Mouse (Mus musculus): Measurements from ENCODE around the gene Mctp1.
"Not testable (repeated sequence)": the region's sequence is repeated elsewhere in the genome, so short reads cannot be mapped to it uniquely, and the experiment has no call there.

Mctp1 gene

GRCm38 (mm10) chr13:76932933-76933332 is 548.6 kb downstream of the Mctp1 start:
- DNase-seq (ENCODE audit: low spot score in 2 of 2) = peak in 1 of 2 experiments; percentile 46

- DNase-seq (ENCODE audit: low spot score in 2 of 2) = peak in 1 of 2 experiments; percentile 26
Observed at GRCm38 (mm10) chr13:76949234-76949633, 564.9 kb downstream of the Mctp1 start.

DNA sequence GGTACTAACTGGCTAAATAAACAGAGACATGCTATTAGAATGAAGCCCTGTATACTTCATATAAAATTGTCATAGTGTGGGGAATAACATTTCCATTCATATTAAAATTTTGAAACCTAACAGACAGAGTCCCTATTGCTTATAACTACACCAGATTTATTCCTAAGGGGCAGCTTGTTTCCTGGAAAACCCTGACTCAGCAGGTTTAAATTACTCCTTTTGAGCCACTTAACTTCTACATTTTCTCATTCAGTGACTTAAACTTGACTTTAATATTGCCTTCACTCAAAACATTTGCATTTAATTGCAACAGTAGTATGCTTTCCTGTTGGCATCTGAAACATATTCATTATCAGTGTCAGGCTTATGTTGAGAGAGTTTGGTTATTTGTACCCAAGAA is 583.3 kb downstream of the Mctp1 start:
- no peak for DNase-seq (ENCODE audit: low spot score in 2 of 2)

DNA sequence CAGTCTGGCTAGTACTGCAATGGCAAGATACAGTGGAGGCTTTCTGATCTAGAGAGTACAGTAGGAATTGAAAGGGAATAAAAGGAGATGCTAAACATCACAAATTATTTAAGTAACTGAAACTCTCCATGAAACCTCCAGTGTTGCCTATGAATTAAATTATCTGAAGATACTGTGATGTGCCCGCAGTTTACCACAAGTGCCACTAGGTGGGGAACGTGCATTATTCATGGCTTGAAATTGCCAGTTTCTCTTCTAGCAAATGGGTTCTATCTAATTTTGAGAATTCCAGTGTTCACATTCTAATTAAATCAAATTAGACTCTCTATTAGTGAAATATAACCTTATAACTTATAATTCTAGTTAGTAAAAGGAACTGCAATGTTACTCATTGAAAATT is 585.1 kb downstream of the Mctp1 start:
- DNase-seq (ENCODE audit: low spot score in 2 of 2) = peak; percentile 46 to 68

DNA sequence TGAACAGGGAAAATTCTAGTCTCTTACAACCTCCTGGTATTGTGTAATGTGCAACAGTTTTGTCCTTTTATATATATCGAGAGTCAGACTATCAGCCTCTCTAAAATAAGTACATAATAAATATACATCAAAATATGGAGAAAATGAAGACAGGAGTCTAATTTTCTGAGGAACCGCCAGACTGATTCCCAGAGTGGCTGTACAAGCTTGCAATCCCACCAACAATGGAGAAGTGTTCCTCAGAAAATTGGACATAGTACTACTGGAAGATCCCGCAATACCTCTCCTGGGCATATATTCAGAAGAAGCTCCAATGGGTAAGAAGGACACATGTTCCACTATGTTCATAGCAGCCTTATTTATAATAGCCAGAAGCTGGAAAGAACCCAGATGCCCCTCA is 586.7 kb downstream of the Mctp1 start:
- DNase-seq (ENCODE audit: low spot score in 2 of 2) = not testable (repeated sequence)

- DNase-seq (ENCODE audit: low spot score in 2 of 2) = no peak
Observed at GRCm38 (mm10) chr13:77002628-77003027, 618.3 kb downstream of the Mctp1 start.

DNA sequence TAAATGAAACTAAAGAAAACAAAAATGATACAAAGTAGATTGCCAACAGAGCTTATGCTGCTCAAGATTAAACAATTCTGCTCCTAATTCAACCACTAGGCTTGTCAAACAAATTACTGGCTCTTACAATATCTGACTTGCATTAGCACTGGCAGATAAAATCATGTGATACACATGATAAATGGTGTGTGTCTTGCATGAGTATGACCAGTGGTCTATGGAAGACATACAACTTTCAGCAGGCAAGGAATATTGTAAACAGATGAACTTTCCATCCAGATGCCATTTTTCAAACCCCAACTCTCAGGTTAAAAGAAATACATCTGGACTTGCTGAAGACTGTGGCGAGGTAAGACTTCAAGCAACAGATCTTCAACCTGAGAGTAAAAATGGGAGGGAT is 619.3 kb downstream of the Mctp1 start:
- no peak for DNase-seq (ENCODE audit: low spot score in 2 of 2)

DNA sequence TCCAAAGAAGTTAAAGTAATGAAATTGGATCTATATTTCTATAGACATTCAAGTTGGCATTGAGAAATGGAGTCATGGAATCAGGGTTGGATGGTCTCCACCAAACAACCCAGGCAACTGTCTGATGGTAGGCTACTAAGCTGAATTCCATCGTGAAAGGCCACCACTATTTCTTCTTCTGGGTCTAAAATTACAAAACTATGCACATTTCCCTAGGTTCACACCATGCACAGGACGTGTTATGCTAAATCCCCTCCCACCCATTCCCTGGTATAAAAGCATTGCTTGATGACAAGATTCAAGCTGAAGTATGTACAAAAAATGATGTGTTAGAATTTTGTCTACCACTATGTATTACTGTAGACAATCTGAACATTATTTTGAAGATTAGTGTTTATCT is 634.5 kb downstream of the Mctp1 start:
- DNase-seq (ENCODE audit: low spot score in 2 of 2) = no peak

- no peak for DNase-seq (ENCODE audit: low spot score in 2 of 2)
Observed at GRCm38 (mm10) chr13:77029594-77029993, 645.3 kb downstream of the Mctp1 start.

DNA sequence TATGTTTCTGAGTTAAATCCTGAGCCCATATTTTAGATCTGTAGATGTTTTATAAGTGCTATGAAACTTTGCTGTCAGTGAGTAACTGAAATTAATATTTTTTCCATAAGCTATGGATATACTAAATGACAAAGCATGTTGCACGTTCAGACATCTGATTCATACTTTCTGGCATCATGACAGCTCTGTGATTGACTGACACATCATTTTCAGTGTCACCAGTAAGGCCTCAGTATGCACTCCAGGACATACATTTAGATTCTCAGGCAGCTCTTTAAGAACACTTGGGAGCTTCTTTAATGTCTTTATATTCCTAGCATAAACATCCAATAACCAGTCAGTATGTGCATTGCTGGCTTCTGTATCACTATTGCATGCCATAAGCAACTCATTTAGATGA is 659.0 kb downstream of the Mctp1 start:
- DNase-seq (ENCODE audit: low spot score in 2 of 2) = no peak

GRCm38 (mm10) chr13:77045375-77045774 is 661.0 kb downstream of the Mctp1 start:
- no peak for DNase-seq (ENCODE audit: low spot score in 2 of 2)

DNA sequence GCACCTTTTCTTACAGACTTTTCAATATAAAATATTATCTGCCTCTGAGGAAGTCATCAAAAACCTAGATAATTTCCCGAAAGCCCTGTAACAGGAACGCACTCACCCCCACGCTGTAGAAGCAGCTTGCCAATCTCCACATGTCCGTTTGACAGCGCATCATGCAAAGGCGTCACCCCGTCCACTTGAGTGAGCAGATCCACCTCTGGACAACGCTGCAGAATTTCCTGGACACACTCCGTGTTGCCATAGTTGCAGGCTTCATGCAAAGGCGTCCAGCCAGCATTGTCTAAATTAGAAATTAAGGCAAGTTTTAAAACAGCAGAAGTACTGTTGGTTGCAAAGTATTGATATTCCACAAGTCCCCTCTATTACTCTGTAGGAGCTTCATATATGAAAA is 662.1 kb downstream of the Mctp1 start:
- DNase-seq (ENCODE audit: low spot score in 2 of 2) = peak; percentile 12 to 20

DNA sequence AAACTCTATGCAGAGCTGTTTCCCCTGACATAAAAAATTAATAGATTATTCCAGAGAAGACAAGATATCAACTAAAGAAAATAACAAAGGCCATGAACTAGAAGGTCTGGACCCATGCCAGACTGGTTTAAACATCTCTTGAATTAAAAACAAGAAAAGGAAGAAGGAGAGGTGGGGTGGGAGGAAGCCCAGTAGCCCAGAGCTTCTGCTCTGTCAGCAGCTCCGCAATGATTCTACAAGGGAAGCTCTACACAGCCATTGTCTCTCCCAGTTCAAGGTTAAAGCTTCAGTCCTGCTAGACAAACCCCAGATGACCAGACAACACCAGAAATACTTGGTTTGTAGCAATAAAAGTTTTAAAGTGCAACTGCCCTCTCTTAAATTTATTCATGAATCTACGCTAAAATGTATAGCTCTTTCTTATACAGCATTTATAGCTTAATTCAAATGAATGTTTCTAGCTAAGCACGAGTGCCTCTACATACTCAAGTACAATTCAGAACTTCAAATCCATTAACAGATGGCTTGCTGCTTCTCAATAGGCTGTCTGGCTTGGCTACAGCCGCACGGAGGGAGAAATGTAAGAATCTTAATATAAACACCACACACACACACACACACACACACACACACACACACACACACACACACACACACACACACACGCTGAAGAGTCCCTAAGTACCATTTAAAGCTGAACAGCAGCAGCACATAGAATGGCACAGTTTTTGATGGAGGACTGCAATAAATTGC is 663.0 kb downstream of the Mctp1 start:
- DNase-seq (ENCODE audit: low spot score in 2 of 2) = peak; percentile 8 to 23

DNA sequence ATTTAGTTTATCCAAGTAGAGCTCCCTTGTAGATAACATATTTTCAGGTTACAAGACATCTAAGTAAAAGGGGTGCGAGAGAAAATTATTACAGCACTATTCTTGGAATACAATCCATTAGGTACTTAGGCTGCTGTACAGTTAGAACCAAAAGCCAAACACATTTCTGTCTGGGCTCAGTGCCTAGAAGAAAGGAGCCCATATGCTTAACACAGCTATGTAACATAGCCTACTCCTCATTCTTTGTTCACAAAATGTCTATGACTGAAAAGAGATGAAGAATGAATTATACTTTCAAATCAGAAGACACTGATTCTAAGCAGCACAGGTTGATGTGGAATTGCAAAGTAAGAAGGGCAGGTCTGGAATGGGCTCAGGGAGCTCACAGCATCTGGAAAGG is 664.1 kb downstream of the Mctp1 start:
- peak; percentile 38 to 80 for DNase-seq (ENCODE audit: low spot score in 2 of 2)

- no peak for DNase-seq (ENCODE audit: low spot score in 2 of 2)
Observed at GRCm38 (mm10) chr13:77049736-77050135, 665.4 kb downstream of the Mctp1 start.

DNA sequence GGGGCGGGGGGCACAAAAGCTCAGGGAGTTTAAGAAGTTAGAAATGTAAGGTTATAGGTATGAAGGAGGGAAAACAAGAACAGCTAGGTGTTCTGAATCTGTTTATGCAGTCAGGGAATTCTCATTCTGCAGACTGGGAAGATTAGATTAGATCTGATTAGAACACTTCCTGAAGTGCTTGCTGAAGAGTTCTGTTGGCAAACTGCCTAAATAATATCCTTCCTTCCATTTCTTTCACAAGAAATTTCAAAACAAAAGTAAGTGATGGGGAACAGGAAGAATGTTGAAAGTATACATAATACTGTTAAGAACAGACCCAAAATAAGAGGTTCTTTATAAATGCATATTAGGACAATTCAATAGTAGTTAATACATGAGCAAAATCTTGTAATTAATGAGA is 678.9 kb downstream of the Mctp1 start:
- DNase-seq (ENCODE audit: low spot score in 2 of 2) = no peak

DNA sequence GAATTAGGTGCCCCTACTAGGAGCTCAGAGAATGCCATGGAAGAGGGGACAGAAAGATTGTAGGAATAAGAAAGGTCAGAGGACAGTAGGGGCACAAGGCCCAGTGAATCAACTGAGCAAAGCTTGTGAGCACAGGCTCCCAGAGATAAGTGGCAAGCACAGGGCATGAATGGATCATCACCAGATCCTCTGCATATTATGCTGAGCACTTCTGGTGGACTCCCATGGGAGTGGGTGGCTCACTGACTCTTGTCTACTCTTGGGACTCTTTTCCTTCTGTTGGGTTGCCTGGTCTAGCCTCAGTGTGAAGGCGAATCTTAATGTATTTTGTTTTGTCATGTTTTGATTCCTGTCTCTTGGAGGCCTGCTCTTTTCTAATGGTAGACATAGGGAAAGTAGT is 684.5 kb downstream of the Mctp1 start:
- DNase-seq (ENCODE audit: low spot score in 2 of 2) = no peak

DNA sequence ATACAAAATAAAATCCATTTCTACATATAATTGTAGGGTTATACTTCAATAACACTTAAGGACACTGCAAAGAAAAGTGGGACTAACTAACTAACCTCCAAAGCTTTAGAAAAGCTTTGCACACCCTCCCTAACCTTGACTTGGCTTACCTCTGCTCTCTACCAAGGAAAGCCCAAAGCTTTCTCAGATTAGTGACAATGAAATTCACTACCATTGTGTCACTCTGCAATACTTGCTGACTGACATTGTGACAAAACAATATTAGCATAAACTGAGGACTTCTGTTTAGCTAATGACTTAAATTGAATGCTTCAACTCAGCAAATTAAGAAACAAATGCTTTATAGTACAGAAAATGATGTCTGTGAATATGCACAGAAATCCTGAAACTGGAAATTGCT is 687.7 kb downstream of the Mctp1 start:
- no peak for DNase-seq (ENCODE audit: low spot score in 2 of 2)
